Mouse (Mus musculus): ENCODE data around the gene Hoxa5.

Gene Hoxa5

GRCm38 (mm10) chr6:52178918-52179665, 25.3 kb downstream of the Hoxa5 start:
- no peak for DNase-seq (ENCODE audit: low read depth, low spot score)

GRCm38 (mm10) chr6:52177806-52178205, 26.6 kb downstream of the Hoxa5 start:
- no peak for DNase-seq (ENCODE audit: low read depth, low spot score)

GRCm38 (mm10) chr6:52177061-52177735, 27.2 kb downstream of the Hoxa5 start, which contains the start of gene 5730596B20Rik:
Gene 5730596B20Rik (plus strand): TSS chr6:52177498.
- DNase-seq (ENCODE audit: low read depth, low spot score), result no peak

DNA sequence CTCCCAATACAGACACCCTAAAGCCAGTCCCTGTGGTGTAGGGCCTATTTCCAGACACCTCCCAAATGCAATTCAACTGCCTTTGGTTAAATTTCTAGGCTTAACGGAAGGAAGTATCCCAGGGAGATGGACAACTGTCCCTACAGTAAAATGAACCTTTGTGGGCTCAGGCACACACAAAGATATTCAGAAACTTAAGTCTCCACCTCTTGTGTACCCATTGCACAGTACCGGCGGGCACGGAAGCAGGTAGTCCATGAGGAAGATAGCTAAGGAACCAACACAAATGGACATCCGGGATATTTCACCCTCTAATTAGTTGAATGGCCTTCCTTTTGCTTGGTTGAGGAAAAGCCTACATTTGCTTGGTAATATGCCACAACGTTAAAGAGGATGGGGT, 28.0 kb downstream of the Hoxa5 start:
- no peak for DNase-seq (ENCODE audit: low read depth, low spot score)

GRCm38 (mm10) chr6:52175864-52176263, 28.5 kb downstream of the Hoxa5 start:
- no peak for DNase-seq (ENCODE audit: low read depth, low spot score)

DNA sequence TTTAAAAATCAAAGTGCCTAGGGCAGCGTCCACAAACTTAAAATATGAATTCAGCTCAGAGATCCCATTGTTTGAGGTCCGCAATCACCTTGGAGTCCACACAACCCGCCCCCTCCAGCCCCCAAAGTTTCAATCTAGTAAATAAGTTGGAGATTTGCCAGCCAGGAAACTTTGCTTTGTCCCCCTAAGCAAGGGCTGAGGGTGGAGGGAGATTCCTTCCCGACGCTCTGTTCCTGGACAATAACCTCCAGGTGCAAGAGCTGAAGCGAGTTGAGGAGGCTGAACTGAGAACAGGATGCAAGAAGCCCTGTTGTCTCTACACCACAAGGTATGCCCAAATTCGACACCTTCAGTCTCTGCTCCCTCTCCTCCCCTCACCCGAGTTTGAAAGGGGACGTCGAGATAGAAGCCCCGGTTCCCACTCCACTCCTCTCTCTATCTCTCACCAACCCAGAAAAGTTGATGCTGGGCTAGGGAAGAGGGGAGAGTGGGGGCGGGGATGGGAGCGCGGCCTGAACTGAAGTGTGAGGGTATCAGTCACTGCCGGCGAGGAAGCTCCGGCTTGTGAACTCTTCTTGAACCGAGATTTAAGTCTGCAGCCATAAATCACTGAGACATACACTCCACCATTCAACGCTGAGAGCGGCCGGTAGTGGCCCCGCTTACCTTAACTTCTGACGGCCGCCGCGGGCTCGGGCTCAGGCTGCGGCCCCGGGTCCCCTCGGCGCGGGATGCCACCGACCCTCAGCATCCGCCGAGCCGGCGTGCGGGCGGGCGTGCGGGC, 29.2 kb downstream of the Hoxa5 start:
- no peak for DNase-seq (ENCODE audit: low read depth, low spot score)

GRCm38 (mm10) chr6:52173648-52174047, 30.7 kb downstream of the Hoxa5 start:
- DNase-seq (ENCODE audit: low read depth, low spot score), result no peak

- DNase-seq (ENCODE audit: low read depth, low spot score), result no peak
These were observed 31.9 kb downstream of the Hoxa5 start for GRCm38 (mm10) chr6:52172501-52172900.

- DNase-seq (ENCODE audit: low read depth, low spot score), result no peak
These were observed 32.4 kb downstream of the Hoxa5 start for GRCm38 (mm10) chr6:52171938-52172337.

- DNase-seq (ENCODE audit: low read depth, low spot score), result no peak
These were observed 33.1 kb downstream of the Hoxa5 start for GRCm38 (mm10) chr6:52171331-52171730.

GRCm38 (mm10) chr6:52170898-52171223, 33.5 kb downstream of the Hoxa5 start:
- no peak for DNase-seq (ENCODE audit: low read depth, low spot score)

DNA sequence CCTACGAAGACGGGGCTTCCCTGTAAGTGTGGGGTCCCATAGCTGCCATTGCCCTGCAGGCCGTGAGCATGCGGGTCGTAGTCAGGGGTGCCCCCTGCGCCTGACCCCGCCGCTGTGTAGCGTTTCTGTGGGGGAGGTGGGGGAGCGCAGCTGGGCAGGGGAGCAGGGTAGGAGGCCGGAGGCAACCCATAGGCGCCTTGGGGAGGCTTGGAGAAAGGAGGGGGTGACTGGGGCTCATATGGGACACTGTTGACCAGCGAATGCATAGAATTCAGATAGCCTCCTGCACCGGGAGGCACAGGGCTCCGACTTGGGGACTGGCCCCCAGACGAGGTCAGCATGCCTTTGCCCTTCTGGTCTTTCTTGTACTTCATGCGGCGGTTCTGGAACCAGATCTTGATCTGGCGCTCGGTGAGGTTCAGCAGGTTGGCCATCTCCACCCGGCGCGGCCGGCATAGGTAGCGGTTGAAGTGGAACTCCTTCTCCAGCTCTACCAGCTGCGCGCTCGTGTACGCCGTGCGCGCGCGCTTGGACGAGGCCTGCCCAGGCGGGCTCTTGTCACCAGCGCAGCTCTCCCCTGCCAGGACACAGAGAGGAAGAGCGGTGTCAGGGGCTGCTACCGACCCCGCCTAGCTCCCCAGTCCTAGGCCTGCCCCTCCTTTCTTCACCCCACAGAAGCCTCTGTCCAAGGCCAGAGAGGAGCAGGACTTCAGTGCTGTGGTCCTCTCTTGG, 34.1 kb downstream of the Hoxa5 start:
- DNase-seq (ENCODE audit: low read depth, low spot score), result no peak

GRCm38 (mm10) chr6:52169499-52170165, 34.8 kb downstream of the Hoxa5 start:
- DNase-seq (ENCODE audit: low read depth, low spot score), result no peak

DNA sequence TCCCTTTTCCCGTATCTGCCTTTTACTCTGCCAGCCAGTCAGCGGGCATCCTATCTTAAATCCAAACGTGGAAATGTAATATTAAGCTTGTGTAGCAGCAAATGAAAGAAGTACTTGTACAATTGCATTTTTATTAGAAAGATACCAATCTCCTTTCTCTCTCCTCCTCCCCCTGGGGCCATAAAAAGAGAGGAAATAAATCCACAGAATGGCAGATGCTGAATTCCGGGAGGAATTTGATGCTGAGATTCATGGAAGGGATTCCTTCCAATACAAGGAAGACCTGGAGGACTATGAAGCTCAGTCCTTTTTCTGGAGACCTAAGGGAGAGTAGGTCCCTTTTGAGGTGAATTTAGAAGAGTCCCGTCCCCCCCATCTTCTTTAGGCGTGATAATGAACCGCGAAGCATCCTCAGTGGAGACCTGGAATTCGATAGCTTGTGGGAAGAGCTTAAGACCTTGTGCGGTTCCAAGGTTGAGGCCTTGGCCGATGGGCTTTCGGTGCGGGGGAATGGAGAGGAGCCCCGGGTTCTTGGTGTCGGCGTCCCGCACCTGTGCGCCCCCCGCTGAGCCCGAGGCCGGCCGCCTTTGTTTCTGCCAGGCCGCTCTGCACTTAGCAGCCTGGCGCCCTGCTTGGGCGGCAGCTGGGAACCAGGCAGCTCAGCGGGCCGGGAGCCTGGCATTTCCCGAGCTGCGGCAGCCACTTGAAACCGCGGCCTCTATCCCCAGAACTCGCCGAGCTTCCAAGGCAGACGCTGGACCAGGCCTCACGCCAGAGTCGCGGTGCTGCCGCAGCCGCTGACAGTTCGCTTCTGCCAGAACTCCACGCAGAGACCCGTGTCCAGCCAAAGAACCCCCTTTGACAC, 36.0 kb downstream of the Hoxa5 start:
- DNase-seq (ENCODE audit: low read depth, low spot score), result no peak

DNA sequence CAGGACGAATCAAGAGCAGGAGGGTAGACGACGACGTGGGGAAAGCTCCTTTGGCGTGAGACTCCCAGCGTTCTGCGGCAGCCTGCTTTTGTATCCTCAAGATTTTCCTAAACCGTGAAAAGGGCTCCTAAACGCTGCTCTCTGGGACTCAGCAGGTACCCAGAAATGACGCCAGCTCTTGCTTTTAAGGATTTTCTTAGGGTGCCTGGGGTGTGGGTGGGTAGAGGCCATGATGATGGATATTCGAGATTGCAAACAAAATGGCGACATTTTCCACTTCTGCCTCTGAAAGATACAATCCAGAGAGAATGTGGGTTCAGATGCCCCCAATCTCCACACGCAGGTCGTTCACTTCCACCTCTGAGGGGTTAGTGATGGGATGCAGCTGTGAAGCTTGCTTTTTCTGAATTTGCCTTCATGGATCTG, 36.6 kb downstream of the Hoxa5 start:
- no peak for DNase-seq (ENCODE audit: low read depth, low spot score)

- DNase-seq (ENCODE audit: low read depth, low spot score), result no peak
These were observed 37.2 kb downstream of the Hoxa5 start for GRCm38 (mm10) chr6:52167176-52167575.

DNA sequence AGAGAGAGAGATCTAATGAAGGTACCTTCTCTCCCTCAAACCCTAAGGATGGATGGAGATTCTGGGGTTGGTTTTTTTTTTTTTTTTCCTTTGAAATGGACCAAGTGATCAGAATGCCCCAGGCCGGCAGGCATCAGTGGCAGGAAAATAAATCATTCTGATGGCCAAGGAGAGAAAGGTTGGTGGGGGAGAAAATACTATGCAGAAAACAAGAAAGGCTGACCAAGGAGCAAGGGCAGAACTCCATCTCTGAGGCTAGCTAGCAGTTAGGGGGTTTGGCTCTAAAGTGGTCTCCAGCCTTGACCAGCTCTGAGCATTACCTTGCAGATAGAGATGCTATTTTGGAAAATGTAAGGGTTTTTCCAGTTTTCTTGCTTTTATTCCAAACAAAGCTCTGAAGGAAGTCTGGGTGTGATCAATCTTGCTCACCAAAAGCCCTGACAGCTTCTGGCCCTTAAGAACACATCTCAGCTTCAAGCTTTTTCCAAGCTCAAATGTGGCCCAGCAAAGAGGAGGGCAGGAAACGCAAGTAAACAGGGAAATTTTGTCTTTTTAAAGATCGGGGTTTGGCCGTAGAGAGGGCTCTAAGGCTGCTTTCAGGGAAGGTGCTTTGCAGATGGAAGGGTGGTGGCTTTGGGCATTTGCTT, 37.8 kb downstream of the Hoxa5 start:
- no peak for DNase-seq (ENCODE audit: low read depth, low spot score)

GRCm38 (mm10) chr6:52165441-52166370, 38.7 kb downstream of the Hoxa5 start:
- no peak for DNase-seq (ENCODE audit: low read depth, low spot score)
